15 mouse cellular contexts compared by ENCODE assay signal in genomic region chr7:84254311-84254710, GRCm38 (mm10).
"Had no signal": no experiment of that assay in that cellular context is flagged by ENCODE, and none has a peak within 500 bp of the region (broad histone marks: within the 10 kb centered on the region; RNA-seq: fewer than 3 reads in every experiment).

No protein-coding gene starts in this region.

- H3K4me2 ChIP-seq: limb, embryonic 13.5 days; liver, embryonic 12.5 days; liver, embryonic 15.5 days had no signal

- ATAC-seq: inflammation-experienced regulatory T-cells, adult 6 months; intestine, embryonic 16.5 days; liver, embryonic 12.5 days had no signal

- H3K4me1 ChIP-seq: limb, embryonic 10.5 days; limb, embryonic 13.5 days; liver, embryonic 12.5 days; liver, embryonic 15.5 days had no signal

- H3K36me3 ChIP-seq: liver, embryonic 12.5 days; liver, embryonic 15.5 days had no signal

- H3K9ac ChIP-seq: limb, embryonic 13.5 days; liver, embryonic 12.5 days; liver, embryonic 15.5 days had no signal

- H3K9me3 ChIP-seq: limb, embryonic 10.5 days; limb, embryonic 13.5 days; liver, embryonic 12.5 days; liver, embryonic 15.5 days had no signal

- H3K27ac ChIP-seq: limb, embryonic 10.5 days; limb, embryonic 13.5 days; liver, embryonic 12.5 days; liver, embryonic 15.5 days; macrophage had no signal

- H3K27me3 ChIP-seq: limb, embryonic 13.5 days; liver, embryonic 12.5 days; liver, embryonic 15.5 days had no signal

- DNase-seq: kidney, adult 18-20 months; kidney, adult 9 months; kidney, postnatal 14 days; kidney, postnatal 4 days; liver; midbrain, embryonic 14.5 days; thymus, adult 18-20 months; thymus, postnatal 36 days had no signal

- H3K4me3 ChIP-seq: limb, embryonic 10.5 days; limb, embryonic 13.5 days; liver, embryonic 12.5 days; liver, embryonic 15.5 days had no signal
